Mouse (Mus musculus) retina, postnatal 1 day (tissue): Measurements from ENCODE around the gene Klhdc4.

ENCODE experiments used
- DNase-seq: peaks from one replicate; pipeline ENCODE4 v3.0.0-alpha.2; 2012

The Klhdc4 gene

GRCm38 (mm10) chr8:121806126-121806525 lies 23.2 kb downstream of the Klhdc4 start:
- no peak for DNase-seq

- DNase-seq, result no peak
These were observed 24.5 kb downstream of the Klhdc4 start for GRCm38 (mm10) chr8:121804829-121805228.

- DNase-seq, result no peak
These were observed 31.0 kb downstream of the Klhdc4 start for GRCm38 (mm10) chr8:121798401-121798800.

- DNase-seq, result no peak
These were observed 33.0 kb downstream of the Klhdc4 start for GRCm38 (mm10) chr8:121796406-121796805.

GRCm38 (mm10) chr8:121795461-121795860 lies 33.9 kb downstream of the Klhdc4 start:
- DNase-seq, result no peak

GRCm38 (mm10) chr8:121794151-121794550 lies 35.2 kb downstream of the Klhdc4 start:
- no peak for DNase-seq

GRCm38 (mm10) chr8:121792627-121793026 lies 36.7 kb downstream of the Klhdc4 start:
- no peak for DNase-seq

- no peak for DNase-seq
These were observed 37.2 kb downstream of the Klhdc4 start for GRCm38 (mm10) chr8:121792159-121792558.

GRCm38 (mm10) chr8:121788786-121789185 lies 40.6 kb downstream of the Klhdc4 start:
- DNase-seq, result no peak

- no peak for DNase-seq
These were observed 42.8 kb downstream of the Klhdc4 start for GRCm38 (mm10) chr8:121786542-121786941.

GRCm38 (mm10) chr8:121782493-121782892 lies 46.9 kb downstream of the Klhdc4 start:
- DNase-seq, result no peak

- DNase-seq, result no peak
These were observed 55.5 kb downstream of the Klhdc4 start for GRCm38 (mm10) chr8:121773876-121774275.

GRCm38 (mm10) chr8:121770845-121771752 lies 58.3 kb downstream of the Klhdc4 start:
- peak; percentile 62 for DNase-seq

- DNase-seq, result no peak
These were observed 59.7 kb downstream of the Klhdc4 start for GRCm38 (mm10) chr8:121769621-121770020.

GRCm38 (mm10) chr8:121769095-121769494 lies 60.3 kb downstream of the Klhdc4 start:
- no peak for DNase-seq

GRCm38 (mm10) chr8:121765594-121766138 lies 63.7 kb downstream of the Klhdc4 start:
- no peak for DNase-seq

- DNase-seq, result no peak
These were observed 65.7 kb downstream of the Klhdc4 start for GRCm38 (mm10) chr8:121763700-121764013.

GRCm38 (mm10) chr8:121762999-121763699 lies 66.2 kb downstream of the Klhdc4 start:
- DNase-seq, result peak; percentile 48

- DNase-seq, result peak; percentile 69
These were observed 67.9 kb downstream of the Klhdc4 start for GRCm38 (mm10) chr8:121761480-121761879.

- DNase-seq, result no peak
These were observed 68.9 kb downstream of the Klhdc4 start for GRCm38 (mm10) chr8:121760484-121760883.

- DNase-seq, result no peak
These were observed 70.9 kb downstream of the Klhdc4 start for GRCm38 (mm10) chr8:121758470-121758869.

- peak; percentile 72 for DNase-seq
These were observed 78.0 kb downstream of the Klhdc4 start for GRCm38 (mm10) chr8:121751407-121751806.

GRCm38 (mm10) chr8:121750512-121750911 lies 78.9 kb downstream of the Klhdc4 start:
- no peak for DNase-seq

GRCm38 (mm10) chr8:121749501-121749900 lies 79.9 kb downstream of the Klhdc4 start:
- no peak for DNase-seq
